Mouse (Mus musculus): Measurements from ENCODE around the gene Serpinb6d. TPM values are rescaled to one million over a fixed set of nuclear protein-coding genes. Genes with fewer than 3 reads are reported as not detected.

Gene Serpinb6d
- polyA plus RNA-seq (2015; fragmentation: Nextera tagmentation; extraction: Ambion mirVana): not detected in 2 replicates

- H3K27me3 ChIP-seq (replicated peaks): no peaks in the 10 kb centered on the region
- no peak within 1 kb of the TSS for H3K4me2 ChIP-seq
- no peaks in the 10 kb centered on the region for H3K4me1 ChIP-seq
- peaks cover 4% of the 10 kb centered on the region; the same call in 1 of the 2 replicates for H3K9me3 ChIP-seq (replicated peaks)
- no peak within 1 kb of the TSS for H3K4me3 ChIP-seq (replicated peaks)
- ATAC-seq (ENCODE audit: low FRiP score): no peak
- H3K9ac ChIP-seq (replicated peaks): no peak within 1 kb of the TSS
- H3K36me3 ChIP-seq: no peaks in the 10 kb centered on the region
- no peak within 1 kb of the TSS for H3K27ac ChIP-seq (replicated peaks)
- WGBS: 81% methylated on average over 1 of the region's 1 CpGs
Measured at GRCm38 (mm10) chr13:33661105-33661504, at the start of gene Serpinb6d. Serpinb6d (plus strand) TSS chr13:33661405.

- Histone ChIP-seq H3K9ac (replicated peaks) (no peak overlapping the region), H3K9me3 (replicated peaks) (peaks cover 18% of the 10 kb centered on the region; the same call in 1 of the 2 replicates), H3K36me3 (no peaks in the 10 kb centered on the region), H3K4me3 (replicated peaks) (no peak overlapping the region), H3K27ac (replicated peaks) (no peak overlapping the region), H3K4me1 (no peaks in the 10 kb centered on the region), H3K4me2 (no peak overlapping the region), H3K27me3 (replicated peaks) (no peaks in the 10 kb centered on the region)
- no peak for ATAC-seq (ENCODE audit: low FRiP score)
- WGBS: 91% methylated on average over 2 of the region's 2 CpGs
Measured at GRCm38 (mm10) chr13:33622921-33623320, 38.3 kb upstream of the Serpinb6d start.

- Histone ChIP-seq H3K9ac (replicated peaks) (no peak overlapping the region), H3K4me3 (replicated peaks) (no peak overlapping the region), H3K36me3 (no peaks in the 10 kb centered on the region), H3K27ac (replicated peaks) (no peak overlapping the region), H3K9me3 (replicated peaks) (peaks cover 14% of the 10 kb centered on the region), H3K27me3 (replicated peaks) (no peaks in the 10 kb centered on the region), H3K4me1 (no peaks in the 10 kb centered on the region), H3K4me2 (no peak overlapping the region)
- ATAC-seq (ENCODE audit: low FRiP score): no peak
- WGBS: 74% methylated on average over 2 of the region's 2 CpGs
Measured at GRCm38 (mm10) chr13:33642540-33642939, 18.7 kb upstream of the Serpinb6d start.

- Histone ChIP-seq H3K4me2 (no peak overlapping the region), H3K27ac (replicated peaks) (no peak overlapping the region), H3K4me1 (no peaks in the 10 kb centered on the region), H3K4me3 (replicated peaks) (no peak overlapping the region), H3K9ac (replicated peaks) (no peak overlapping the region), H3K36me3 (no peaks in the 10 kb centered on the region), H3K27me3 (replicated peaks) (no peaks in the 10 kb centered on the region), H3K9me3 (replicated peaks) (peaks cover 4% of the 10 kb centered on the region; the same call in 1 of the 2 replicates)
- no peak for ATAC-seq (ENCODE audit: low FRiP score)
Measured at GRCm38 (mm10) chr13:33662550-33662949, 1.3 kb downstream of the Serpinb6d start.

GRCm38 (mm10) chr13:33720296-33720695 is 59.1 kb downstream of the Serpinb6d start:
- Histone ChIP-seq H3K27me3 (replicated peaks) (no peaks in the 10 kb centered on the region), H3K4me3 (replicated peaks) (no peak overlapping the region), H3K9me3 (replicated peaks) (peaks cover 5% of the 10 kb centered on the region; the same call in 1 of the 2 replicates), H3K9ac (replicated peaks) (no peak overlapping the region), H3K36me3 (no peaks in the 10 kb centered on the region), H3K4me1 (no peaks in the 10 kb centered on the region), H3K27ac (replicated peaks) (no peak overlapping the region), H3K4me2 (no peak overlapping the region)
- ATAC-seq (ENCODE audit: low FRiP score): no peak
- WGBS: 82% methylated on average over 2 of the region's 2 CpGs

Other genes with a start within 250 kb of the Serpinb6d start
- not detected in 2 replicates for gene Serpinb9g, start 176.6 kb upstream of the Serpinb6d start, polyA plus RNA-seq (2015; fragmentation: Nextera tagmentation; extraction: Ambion mirVana)
- gene Serpinb6e, start 182.0 kb downstream of the Serpinb6d start, polyA plus RNA-seq (2015; fragmentation: Nextera tagmentation; extraction: Ambion mirVana): not detected in 2 replicates
- gene Serpinb6c, start 244.3 kb downstream of the Serpinb6d start, polyA plus RNA-seq (2015; fragmentation: Nextera tagmentation; extraction: Ambion mirVana): 0.95 TPM in 2 replicates